Comparison of ENCODE assay signal across 8 mouse cellular contexts in the genomic region with DNA sequence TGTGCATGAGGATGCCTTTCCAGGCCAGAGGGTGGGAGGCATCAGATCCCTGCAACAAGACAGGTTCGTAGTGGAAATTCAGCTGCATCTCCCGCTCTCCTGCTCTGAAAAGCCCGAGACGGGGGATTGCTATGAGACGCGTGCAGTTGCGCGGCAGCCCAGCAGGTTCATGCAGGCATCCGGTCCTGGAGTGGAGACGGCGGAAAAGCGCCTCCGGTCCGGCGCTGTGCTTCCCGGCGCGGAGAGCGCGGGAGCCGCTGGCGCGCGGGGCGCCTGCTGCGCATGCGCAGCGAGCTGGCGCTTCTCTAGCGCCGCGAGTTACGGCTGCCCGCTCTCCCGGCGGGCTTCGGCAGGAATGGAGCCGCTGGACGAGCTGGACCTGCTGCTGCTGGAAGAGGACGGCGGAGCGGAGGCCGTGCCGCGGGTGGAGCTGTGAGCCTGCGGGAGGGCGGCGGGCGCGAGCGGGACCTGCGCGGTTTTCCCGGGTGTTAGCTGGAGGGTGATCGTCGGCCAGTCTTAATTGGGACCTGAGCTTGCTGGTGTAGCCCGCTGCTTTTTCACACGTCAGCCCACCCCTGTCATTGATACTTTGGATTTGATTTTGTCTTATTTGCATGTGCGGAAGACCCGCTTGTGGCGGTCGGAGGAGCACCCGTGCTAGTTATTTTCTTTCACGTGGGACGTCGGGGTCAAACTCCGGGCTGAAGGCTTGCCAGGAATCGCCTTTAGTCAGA. TPM values are rescaled to one million over a fixed set of nuclear protein-coding genes. Genes with fewer than 3 reads are reported as not detected.
A peak's percentile ranks its signal among the peaks of the same experiment; 100 is the strongest.
DNase-seq lines count a peak whose midpoint lies in the region; ATAC-seq and TF ChIP-seq lines count a peak whose summit lies in the region.

TSS of gene Dna2 (plus strand) at position 289 of the 734 bp plus-strand sequence.

- peaks cover 55% of the 10 kb centered on the region for H3K4me1 ChIP-seq in erythroblast, embryonic 14.5 days (ENCODE audit: control insufficient read depth)
- H3K4me1 ChIP-seq in heart, embryonic 13.5 days = peaks cover 7% of the 10 kb centered on the region
- H3K4me1 ChIP-seq in liver, embryonic 12.5 days = peaks cover 46% of the 10 kb centered on the region
- H3K4me1 ChIP-seq in stomach, embryonic 15.5 days = no peaks in the 10 kb centered on the region

- peaks cover 67% of the 10 kb centered on the region for H3K36me3 ChIP-seq in erythroblast, embryonic 14.5 days (ENCODE audit: control insufficient read depth)
- H3K36me3 ChIP-seq in heart, embryonic 13.5 days = peaks cover 59% of the 10 kb centered on the region
- H3K36me3 ChIP-seq in liver, embryonic 12.5 days = peaks cover 50% of the 10 kb centered on the region
- H3K36me3 ChIP-seq in stomach, embryonic 15.5 days = peaks cover 4% of the 10 kb centered on the region; the same call in 1 of the 2 replicates

- peak; percentile 88 for DNase-seq in CD4-positive helper T cell, adult 2 months (ENCODE audit: low read depth, low spot score)
- peak; percentile 95 for DNase-seq in brain, embryonic 14.5 days (ENCODE audit: low read depth)
- peak; percentile 86 for DNase-seq in kidney, postnatal 10 days
- peak; percentile 44 to 58 for DNase-seq in natural killer cell, adult 2 months (ENCODE audit: low spot score in 2 of 2)

- TF ChIP-seq CTCF in brain, embryonic 14.5 days (IDR thresholded peaks at IDR 0.05; ENCODE audit: borderline replicate concordance, extremely low read depth, insufficient read depth, insufficient read length) = peak; percentile 38; the same call in 1 of the 2 replicates

- peak within 1 kb of the TSS; percentile 75 for H3K4me2 ChIP-seq in heart, embryonic 13.5 days
- H3K4me2 ChIP-seq in liver, embryonic 12.5 days = peak within 1 kb of the TSS; percentile 89
- H3K4me2 ChIP-seq in stomach, embryonic 15.5 days = peak within 1 kb of the TSS; percentile 64

- WGBS in heart, embryonic 13.5 days = under 1% methylated on average over 68 of the region's 68 CpGs
- WGBS in liver, embryonic 12.5 days (ENCODE audit: insufficient replicate concordance) = 1% methylated on average over 68 of the region's 68 CpGs
- under 1% methylated on average over 68 of the region's 68 CpGs for WGBS in stomach, embryonic 15.5 days

- no peaks in the 10 kb centered on the region for H3K27me3 ChIP-seq in erythroblast, embryonic 14.5 days (ENCODE audit: control insufficient read depth)
- H3K27me3 ChIP-seq in heart, embryonic 13.5 days (replicated peaks) = no peaks in the 10 kb centered on the region
- H3K27me3 ChIP-seq in liver, embryonic 12.5 days (replicated peaks) = no peaks in the 10 kb centered on the region
- H3K27me3 ChIP-seq in stomach, embryonic 15.5 days (replicated peaks) = no peaks in the 10 kb centered on the region

- peak within 1 kb of the TSS; percentile 87 for H3K27ac ChIP-seq in heart, embryonic 13.5 days (replicated peaks)
- peak within 1 kb of the TSS; percentile 95 for H3K27ac ChIP-seq in liver, embryonic 12.5 days
- peak within 1 kb of the TSS; percentile 70 for H3K27ac ChIP-seq in stomach, embryonic 15.5 days

- ATAC-seq in heart, embryonic 13.5 days (ENCODE audit: extremely low read depth, insufficient number of reproducible peaks, low FRiP score, low TSS enrichment) = peak; percentile 71
- ATAC-seq in liver, embryonic 12.5 days = peak; percentile 81
- ATAC-seq in stomach, embryonic 15.5 days (ENCODE audit: insufficient read depth, low FRiP score, low read depth) = peak; percentile 84

- H3K9me3 ChIP-seq in erythroblast, embryonic 14.5 days (ENCODE audit: control insufficient read depth, low read length) = no peaks in the 10 kb centered on the region; the same call in 1 of the 2 replicates
- no peaks in the 10 kb centered on the region for H3K9me3 ChIP-seq in heart, embryonic 13.5 days
- no peaks in the 10 kb centered on the region for H3K9me3 ChIP-seq in liver, embryonic 12.5 days (replicated peaks)
- no peaks in the 10 kb centered on the region for H3K9me3 ChIP-seq in stomach, embryonic 15.5 days

- peak; percentile 80 for TF ChIP-seq POLR2A in brain, embryonic 14.5 days (IDR thresholded peaks at IDR 0.05; ENCODE audit: borderline replicate concordance, extremely low read depth, insufficient read depth, insufficient read length, poor library complexity, severe bottlenecking)

- H3K9ac ChIP-seq in heart, embryonic 13.5 days = peak within 1 kb of the TSS; percentile 89
- H3K9ac ChIP-seq in liver, embryonic 12.5 days = peak within 1 kb of the TSS; percentile 88
- H3K9ac ChIP-seq in stomach, embryonic 15.5 days = peak within 1 kb of the TSS; percentile 59; the same call in 1 of the 2 replicates

- H3K4me3 ChIP-seq in erythroblast, embryonic 14.5 days (replicated peaks) = peak within 1 kb of the TSS; percentile 77
- peak within 1 kb of the TSS; percentile 74 for H3K4me3 ChIP-seq in heart, embryonic 13.5 days
- H3K4me3 ChIP-seq in liver, embryonic 12.5 days = peak within 1 kb of the TSS; percentile 71
- peak within 1 kb of the TSS; percentile 69 for H3K4me3 ChIP-seq in stomach, embryonic 15.5 days (replicated peaks)

RNA-seq across cellular contexts. Expression of gene Dna2, which starts in this region (rescaled TPM):
- 11.0 and 16.7 TPM in 2 replicates for polyA plus RNA-seq in brain, embryonic 14.5 days (2012; rRNA removed)
- 1.0 and 1.6 TPM in 2 replicates for polyA plus RNA-seq in erythroblast, embryonic 14.5 days (2012)
- polyA plus RNA-seq in heart, embryonic 13.5 days (2015; fragmentation: Nextera tagmentation; extraction: Ambion mirVana) = 15.4 and 16.2 TPM in 2 replicates
- polyA plus RNA-seq in liver, embryonic 12.5 days (2016; fragmentation: Nextera tagmentation; extraction: Ambion mirVana) = 40.3 and 40.6 TPM in 2 replicates
- 16.4 TPM in 2 replicates for polyA plus RNA-seq in stomach, embryonic 15.5 days (2015; fragmentation: Nextera tagmentation; extraction: Ambion mirVana)

Comparison
In these comparisons a context has a peak if more than half of its experiments do, and no peak if none do; other contexts are left out.
1. Peak in every context shown above with its lines: DNase-seq, ATAC-seq, H3K4me3 ChIP-seq and H3K27ac ChIP-seq.